Mouse (Mus musculus) thymus, adult 2 months (tissue): ENCODE results near the gene Gm13057. TPM values are rescaled to one million over a fixed set of nuclear protein-coding genes. Genes with fewer than 3 reads are reported as not detected.
"Not testable (repeated sequence)": the region's sequence is repeated elsewhere in the genome, so short reads cannot be mapped to it uniquely, and the experiment has no call there.

ENCODE experiments used
- DNase-seq: peaks from one replicate; pipeline ENCODE4 v3.0.0; 2021
- H3K27ac ChIP-seq: fragments of 200-500 bp; 2 replicates; pipeline ENCODE4 v1.5.1; 2012; ENCODE audit warnings: low read length, control low read depth; ENCODE audit not compliant: control insufficient read depth, insufficient read depth
- H3K27me3 ChIP-seq: fragments of 200-500 bp; 2 replicates; pipeline ENCODE4 v1.6.1; 2012; ENCODE audit warnings: mild to moderate bottlenecking, low read length, moderate library complexity, mixed read lengths; ENCODE audit not compliant: control insufficient read depth, insufficient read depth
- H3K36me3 ChIP-seq: fragments of 200-500 bp; 2 replicates; pipeline ENCODE4 v1.6.1; 2012; ENCODE audit warnings: mild to moderate bottlenecking, low read length, moderate library complexity; ENCODE audit not compliant: control insufficient read depth, insufficient read depth
- H3K4me1 ChIP-seq: fragments of 200-500 bp; replicated peaks from 2 replicates; pipeline ENCODE4 v1.6.1; 2012; ENCODE audit warnings: low read length; ENCODE audit not compliant: control insufficient read depth, insufficient read depth
- H3K4me3 ChIP-seq: fragments of 200-500 bp; 2 replicates; pipeline ENCODE4 v1.5.1; 2012; ENCODE audit warnings: mild to moderate bottlenecking, low read length, control low read depth, moderate library complexity; ENCODE audit not compliant: control insufficient read depth, insufficient read depth
- CTCF ChIP-seq: fragments of 200-500 bp; IDR thresholded peaks from 2 replicates; pipeline ENCODE4 v1.5.1; 2012; ENCODE audit warnings: mild to moderate bottlenecking, control low read depth, low read length, moderate library complexity, borderline replicate concordance; ENCODE audit not compliant: control insufficient read depth, poor library complexity, insufficient read depth; ENCODE audit errors: extremely low read depth
- POLR2A ChIP-seq: fragments of 200-500 bp; IDR thresholded peaks from 2 replicates; pipeline ENCODE4 v1.6.1; 2012; ENCODE audit warnings: mild to moderate bottlenecking, low read length, control low read depth, moderate library complexity; ENCODE audit not compliant: control insufficient read depth, poor library complexity, insufficient read depth; ENCODE audit errors: extremely low read depth
- WGBS: fragments of 180-500 bp; shearing (Covaris S2); methylation state at CpG from one replicate; pipeline ENCODE4 v1.1.7; 2018; 5-methylcytosine and 5-hydroxymethylcytosine counted together
- polyA plus RNA-seq: library from polyadenylated mRNA; depleted of rRNA; stranded (reverse); fragments of >200 nt; gene quantifications from 2 replicates; pipeline ENCODE4 v1.2.3, GENCODE M21; 2012; rRNA removed

Gene Gm13057
- polyA plus RNA-seq, result not detected in 2 replicates

GRCm38 (mm10) chr4:143551400-143551799 lies at the start of gene Gm13057, which contains the start of gene BC080695:
TSS of gene Gm13057 (plus strand) at chr4:143551709.
TSS of gene BC080695 (plus strand) at chr4:143551700.
- H3K27me3 ChIP-seq, DNase-seq, H3K4me1 ChIP-seq, H3K27ac ChIP-seq, H3K4me3 ChIP-seq, H3K36me3 ChIP-seq: not testable (repeated sequence)
- WGBS, result no CpG with 5 or more reads among the region's 3 CpGs

- 92% methylated on average over 3 of the region's 3 CpGs for WGBS
- H3K36me3 ChIP-seq, result no peaks in the 10 kb centered on the region
- H3K4me3 ChIP-seq, result no peak within 1 kb of the TSS
- no peaks in the 10 kb centered on the region for H3K4me1 ChIP-seq
- TF ChIP-seq CTCF, result no peak
- TF ChIP-seq POLR2A, result no peak
- H3K27ac ChIP-seq, result no peak within 1 kb of the TSS
- H3K27me3 ChIP-seq, result no peaks in the 10 kb centered on the region
- DNase-seq, result no peak
Observed at GRCm38 (mm10) chr4:143511043-143511442, 40.5 kb upstream of the Gm13057 start, which contains the start of gene Gm13043. TSS of gene Gm13043 (plus strand) at chr4:143511343.

- no CpG with 5 or more reads among the region's 3 CpGs for WGBS
Observed at GRCm38 (mm10) chr4:143535654-143536053, 15.9 kb upstream of the Gm13057 start, which contains the start of gene Gm13040. TSS of gene Gm13040 (plus strand) at chr4:143535954.

More at GRCm38 (mm10) chr4:143535654-143536053, 15.9 kb upstream of the Gm13057 start, which contains the start of gene Gm13040:
- H3K4me1 ChIP-seq, DNase-seq, H3K27me3 ChIP-seq, H3K36me3 ChIP-seq, H3K27ac ChIP-seq, H3K4me3 ChIP-seq: not testable (repeated sequence)

Other genes with a start within 250 kb of the Gm13057 start
- 0.11 and 0.19 TPM in 2 replicates for gene Lrrc38, start 202.0 kb upstream of the Gm13057 start, polyA plus RNA-seq
- gene Pramel1, start 157.3 kb upstream of the Gm13057 start, polyA plus RNA-seq, result not detected in 2 replicates
- 13.6 and 14.2 TPM in 2 replicates for gene Pramef8, start 139.3 kb upstream of the Gm13057 start, polyA plus RNA-seq
- not detected in 2 replicates for gene Oog4, start 101.4 kb upstream of the Gm13057 start, polyA plus RNA-seq
- gene Gm13043, start 40.4 kb upstream of the Gm13057 start, polyA plus RNA-seq, result 0.05 and 0.08 TPM in 2 replicates
- not detected in 2 replicates for gene Gm13040, start 15.8 kb upstream of the Gm13057 start, polyA plus RNA-seq
- not detected in 2 replicates for gene BC080695, start within 50 bp of the Gm13057 start, polyA plus RNA-seq
- not detected in 2 replicates for gene Gm13083, start 63.3 kb downstream of the Gm13057 start, polyA plus RNA-seq
- not detected in 2 replicates for gene Gm13088, start 105.5 kb downstream of the Gm13057 start, polyA plus RNA-seq
- gene Gm13089, start 151.0 kb downstream of the Gm13057 start, polyA plus RNA-seq, result not detected in 2 replicates
- not detected in 2 replicates for gene Gm13078, start 167.7 kb downstream of the Gm13057 start, polyA plus RNA-seq
- not detected in 2 replicates for gene Gm13023, start 237.6 kb downstream of the Gm13057 start, polyA plus RNA-seq